Mouse (Mus musculus) CH12.LX (cell line): Measurements from ENCODE around the gene Col6a2. TPM values are rescaled to one million over a fixed set of nuclear protein-coding genes. Genes with fewer than 3 reads are reported as not detected.

Source experiments
- DNase-seq: peaks from one replicate; pipeline ENCODE4 v3.0.0-alpha.2; 2013; ENCODE audit errors: extremely low read depth
- H3K27ac ChIP-seq: 2 replicates; pipeline ENCODE4 v1.5.1; 2012; ENCODE audit warnings: low read depth, mild to moderate bottlenecking, control low read depth, moderate library complexity; ENCODE audit not compliant: insufficient read depth
- H3K27me3 ChIP-seq: replicated peaks from 2 replicates; pipeline ENCODE3; 2012; ENCODE audit warnings: inconsistent platforms
- H3K36me3 ChIP-seq, 2 experiments: replicated peaks in 1 of 2; 2 replicates each; pipeline versions ENCODE3 to v1.6.1; 2012; ENCODE audit warnings: inconsistent platforms in 1 of 2, low read length in 1 of 2, mild to moderate bottlenecking in 1 of 2, mixed read lengths in 1 of 2, moderate library complexity in 1 of 2; ENCODE audit not compliant: control insufficient read depth in 1 of 2, insufficient read depth in 1 of 2
- H3K4me1 ChIP-seq, 2 experiments: 2 replicates each; pipeline ENCODE4 v1.6.1; 2012; ENCODE audit warnings: inconsistent platforms in 1 of 2, moderate library complexity in 1 of 2; ENCODE audit not compliant: insufficient read depth in 2 of 2, control insufficient read depth in 1 of 2
- H3K4me2 ChIP-seq: 2 replicates; pipeline ENCODE4 v1.6.1; 2012; ENCODE audit warnings: low read depth, mild to moderate bottlenecking, control low read depth; ENCODE audit not compliant: poor library complexity, insufficient read depth, severe bottlenecking
- H3K4me3 ChIP-seq, 3 experiments: fragments of 150-350 bp in 1 of 3; sonication (generic) in 1 of 3; replicated peaks in 1 of 3; 2 replicates each; pipeline versions ENCODE3 to v1.5.1; 2011 to 2012; ENCODE audit warnings: low read depth in 2 of 3, low read length in 2 of 3, mild to moderate bottlenecking in 2 of 3, moderate library complexity in 2 of 3, control low read depth in 1 of 3, improper control_type of control experiment in 1 of 3, inconsistent platforms in 1 of 3, mixed read lengths in 1 of 3; ENCODE audit not compliant: poor library complexity in 1 of 3
- H3K79me2 ChIP-seq: replicated peaks from 2 replicates; pipeline ENCODE4 v1.6.1; 2012; ENCODE audit warnings: mild to moderate bottlenecking, moderate library complexity; ENCODE audit not compliant: control insufficient read depth, poor library complexity, insufficient read depth, severe bottlenecking; ENCODE audit errors: extremely low read depth
- H3K9ac ChIP-seq: 2 replicates; pipeline ENCODE4 v1.6.1; 2012; ENCODE audit warnings: low read depth, mild to moderate bottlenecking, control low read depth, moderate library complexity; ENCODE audit not compliant: insufficient read depth
- H3K9me3 ChIP-seq: replicated peaks from 2 replicates; pipeline ENCODE3; 2012; ENCODE audit warnings: low read length, inconsistent platforms, mixed read lengths
- BHLHE40 ChIP-seq: IDR thresholded peaks from 2 replicates; pipeline ENCODE4 v1.6.1; 2011; ENCODE audit warnings: mild to moderate bottlenecking, low read depth, low read length, improper control_type of control experiment
- CHD1 ChIP-seq: IDR thresholded peaks from 2 replicates; pipeline ENCODE4 v1.6.1; 2012; ENCODE audit warnings: low read depth, low read length, improper control_type of control experiment, inconsistent platforms
- CHD2 ChIP-seq: IDR thresholded peaks from 2 replicates; pipeline ENCODE4 v1.6.1; 2011; ENCODE audit warnings: low read length, improper control_type of control experiment
- CTCF ChIP-seq, 2 experiments: IDR thresholded peaks in 1 of 2; conservative IDR thresholded peaks in 1 of 2; 2 replicates each; pipeline ENCODE4 v1.5.1; 2011 to 2012; ENCODE audit warnings: low read depth in 2 of 2, low read length in 2 of 2, improper control_type of control experiment in 1 of 2, inconsistent platforms in 1 of 2, mild to moderate bottlenecking in 1 of 2, moderate library complexity in 1 of 2
- E2F4 ChIP-seq: IDR thresholded peaks from 2 replicates; pipeline ENCODE4 v1.6.1; 2011; ENCODE audit warnings: low read depth, low read length, improper control_type of control experiment; ENCODE audit not compliant: insufficient replicate concordance
- EP300 ChIP-seq: IDR thresholded peaks from 2 replicates; pipeline ENCODE4 v1.6.1; 2011; ENCODE audit warnings: low read length, improper control_type of control experiment
- IRF4 ChIP-seq: IDR thresholded peaks from 2 replicates; pipeline ENCODE4 v1.6.1; 2014; ENCODE audit warnings: low read depth, mild to moderate bottlenecking, inconsistent platforms, low read length, improper control_type of control experiment
- JUND ChIP-seq: conservative IDR thresholded peaks from 2 replicates; pipeline ENCODE4 v1.6.1; 2011; ENCODE audit warnings: low read depth, low read length, improper control_type of control experiment
- MAX ChIP-seq: IDR thresholded peaks from 2 replicates; pipeline ENCODE4 v1.6.1; 2011; ENCODE audit warnings: low read length, improper control_type of control experiment
- MAZ ChIP-seq: IDR thresholded peaks from 2 replicates; pipeline ENCODE4 v1.6.1; 2012; ENCODE audit warnings: low read depth, mild to moderate bottlenecking, inconsistent platforms, low read length, improper control_type of control experiment, moderate library complexity
- MEF2A ChIP-seq: IDR thresholded peaks from 2 replicates; pipeline ENCODE4 v1.6.1; 2014; ENCODE audit warnings: low read depth, mild to moderate bottlenecking, inconsistent platforms, low read length, improper control_type of control experiment, borderline replicate concordance
- MYC ChIP-seq: IDR thresholded peaks from 2 replicates; pipeline ENCODE4 v1.6.1; 2011; ENCODE audit warnings: low read depth, mild to moderate bottlenecking, improper control_type of control experiment, low read length
- NELFE ChIP-seq: IDR thresholded peaks from 2 replicates; pipeline ENCODE4 v1.6.1; 2011; ENCODE audit warnings: low read depth, low read length, improper control_type of control experiment
- PAX5 ChIP-seq: IDR thresholded peaks from 2 replicates; pipeline ENCODE4 v1.6.1; 2012; ENCODE audit warnings: low read length, inconsistent platforms, mixed read lengths
- POLR2A ChIP-seq: IDR thresholded peaks from 2 replicates; pipeline ENCODE4 v1.6.1; 2011; ENCODE audit warnings: low read depth, mild to moderate bottlenecking, improper control_type of control experiment, low read length
- RCOR1 ChIP-seq: conservative IDR thresholded peaks from 2 replicates; pipeline ENCODE4 v1.6.1; 2012; ENCODE audit warnings: low read depth, mild to moderate bottlenecking, inconsistent platforms, low read length, improper control_type of control experiment
- SIN3A ChIP-seq: IDR thresholded peaks from 2 replicates; pipeline ENCODE4 v1.6.1; 2012; ENCODE audit warnings: low read length, improper control_type of control experiment, inconsistent platforms
- SMC3 ChIP-seq: IDR thresholded peaks from 2 replicates; pipeline ENCODE4 v1.6.1; 2011; ENCODE audit warnings: low read depth, low read length, improper control_type of control experiment
- TBP ChIP-seq: conservative IDR thresholded peaks from 2 replicates; pipeline ENCODE4 v1.6.1; 2011; ENCODE audit warnings: low read depth, low read length, improper control_type of control experiment
- UBTF ChIP-seq: IDR thresholded peaks from 2 replicates; pipeline ENCODE4 v1.6.1; 2012; ENCODE audit warnings: low read depth, mild to moderate bottlenecking, inconsistent platforms, low read length, improper control_type of control experiment, moderate library complexity
- USF1 ChIP-seq: IDR thresholded peaks from 2 replicates; pipeline ENCODE4 v1.6.1; 2014; ENCODE audit warnings: low read depth, mild to moderate bottlenecking, inconsistent platforms, low read length, improper control_type of control experiment
- USF2 ChIP-seq: conservative IDR thresholded peaks from 2 replicates; pipeline ENCODE4 v1.6.1; 2011; ENCODE audit warnings: low read depth, low read length, improper control_type of control experiment
- dilution Hi-C: fragments of 300-500 bp; cut with MboI; formaldehyde crosslinking; loops from 2 replicates; pipeline ENCODE4 v1.14.3; 2020; ENCODE audit warnings: low sequenced_read_pairs; ENCODE audit not compliant: extremely low pct_unique_long_range_greater_than_20kb, extremely low pct_ligation_motif_present
- in situ Hi-C: fragments of 300-500 bp; cut with MboI; formaldehyde crosslinking; loops from 3 replicates; pipeline ENCODE4 v1.14.3; 2019; ENCODE audit warnings: low sequenced_read_pairs, low pct_ligation_motif_present, low pct_unique_long_range_greater_than_20kb, mixed read lengths
- polyA plus RNA-seq: library from polyadenylated mRNA; unstranded; fragments of >175 nt; gene quantifications from 2 replicates; pipeline ENCODE4 v1.2.1, GENCODE M21; 2012; ENCODE audit warnings: low read depth; ENCODE audit not compliant: insufficient read length
- total RNA-seq, 2 experiments: library from RNA; depleted of rRNA; stranded (reverse); fragments of 300-350 nt in 1 of 2; fragments of >200 nt in 1 of 2; gene quantifications; 2 replicates each; pipeline ENCODE4 v1.2.3; 2012 to 2014

Col6a2 gene
- total and polyA plus RNA-seq, 3 experiments = not detected

DNA sequence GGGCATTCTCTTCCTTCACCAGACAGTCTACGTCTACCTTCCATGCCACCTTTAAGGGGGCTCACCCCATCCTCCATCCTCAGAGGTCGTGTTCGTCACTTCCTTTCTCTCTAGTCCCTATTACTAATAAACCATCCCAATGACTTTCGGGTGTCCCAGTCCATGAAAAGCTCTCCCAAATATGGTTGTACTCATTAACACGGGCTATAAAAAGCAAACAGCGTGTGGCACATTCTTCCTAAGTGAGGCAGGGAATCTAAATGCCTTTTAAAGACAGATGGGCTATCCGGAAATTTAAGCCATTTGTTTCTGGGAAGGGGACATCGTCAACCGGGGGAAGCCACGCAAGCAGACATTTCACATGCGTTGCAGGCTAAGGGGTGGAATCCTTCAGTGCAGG, 33.2 kb downstream of the Col6a2 start:
- TF ChIP-seq IRF4 (no peak), E2F4 (no peak), UBTF (no peak), CTCF (conservative IDR thresholded peaks at IDR 0.05 in 1 of 2, IDR thresholded peaks at IDR 0.05 in 1 of 2; ENCODE audit: low read depth in 2 of 2, low read length in 2 of 2) (no peak), USF1 (no peak), EP300 (no peak), CHD2 (no peak), RCOR1 (no peak)
- Histone ChIP-seq H3K4me1 (no peaks in the 10 kb centered on the region), H3K36me3 (no peaks in the 10 kb centered on the region), H3K9me3 (no peaks in the 10 kb centered on the region), H3K27ac (no peak overlapping the region), H3K27me3 (peaks cover 87% of the 10 kb centered on the region), H3K4me3 (no peak overlapping the region), H3K79me2 (no peaks in the 10 kb centered on the region), H3K9ac (no peak overlapping the region), H3K4me2 (no peak overlapping the region)
- dilution Hi-C loops = no loop called here
- in situ Hi-C loops = no loop called here
- no peak for DNase-seq

DNA sequence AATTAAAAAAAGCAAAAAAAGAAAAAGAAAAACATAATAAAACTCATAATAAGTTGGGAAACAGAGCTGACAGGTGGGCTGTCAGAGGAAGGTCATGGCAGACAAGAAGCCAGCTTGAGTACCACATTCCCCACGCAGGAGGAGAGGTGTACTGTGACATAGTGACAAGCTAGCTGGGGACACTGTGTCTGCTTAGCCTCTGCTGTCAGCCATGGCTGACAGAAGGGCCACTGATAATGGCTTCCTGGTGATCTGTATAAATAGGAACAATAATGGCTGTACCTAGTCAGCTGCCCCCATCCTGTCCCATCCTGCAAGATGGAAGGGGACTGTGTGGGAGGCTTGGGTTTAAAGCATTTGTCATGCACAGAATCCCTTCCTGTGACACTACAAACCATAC, 37.2 kb downstream of the Col6a2 start:
- H3K4me2 ChIP-seq = no peak overlapping the region
- no peak for DNase-seq
- H3K4me1 ChIP-seq = no peaks in the 10 kb centered on the region
- H3K9ac ChIP-seq = no peak overlapping the region
- TF ChIP-seq POLR2A (no peak), PAX5 (no peak), MAZ (no peak), USF2 (no peak), NELFE (no peak), TBP (no peak), SMC3 (no peak), JUND (no peak), MEF2A (no peak), SIN3A (no peak), BHLHE40 (no peak), USF1 (no peak), MYC (no peak), EP300 (no peak), MAX (no peak), CHD1 (no peak)
- TF ChIP-seq, all 38 proteins: peak for 0
- dilution Hi-C loops = no loop called here
- Histone ChIP-seq H3K4me3 (no peak overlapping the region), H3K27ac (no peak overlapping the region), H3K36me3 (no peaks in the 10 kb centered on the region), H3K27me3 (peaks cover 76% of the 10 kb centered on the region), H3K9me3 (no peaks in the 10 kb centered on the region), H3K79me2 (no peaks in the 10 kb centered on the region)
- in situ Hi-C loops = no loop called here
